Mouse (Mus musculus) C2C12 (cell line): Measurements from ENCODE around the gene Gm9821.

Experiments
- CTCF ChIP-seq: IDR thresholded peaks from one replicate; pipeline ENCODE4 v1.5.1; 2011; ENCODE audit not compliant: control insufficient read depth, insufficient read depth, insufficient read length
- FOSL1 ChIP-seq: IDR thresholded peaks from one replicate; pipeline ENCODE4 v1.8.0; 2011; ENCODE audit warnings: mild to moderate bottlenecking, low read length; ENCODE audit not compliant: poor library complexity, insufficient read depth, severe bottlenecking
- MAX ChIP-seq: IDR thresholded peaks from one replicate; pipeline ENCODE4 v1.6.1; 2011; ENCODE audit warnings: mild to moderate bottlenecking, control low read depth
- MYOD1 ChIP-seq: IDR thresholded peaks from one replicate; pipeline ENCODE4 v1.6.1; 2011; ENCODE audit warnings: low read depth; ENCODE audit not compliant: control insufficient read depth, insufficient read length
- MYOG ChIP-seq: IDR thresholded peaks from one replicate; pipeline ENCODE4 v1.6.1; 2011; ENCODE audit not compliant: control insufficient read depth, insufficient read length; ENCODE audit errors: extremely low read depth
- USF1 ChIP-seq: IDR thresholded peaks from one replicate; pipeline ENCODE4 v1.6.1; 2011; ENCODE audit warnings: low read depth, mild to moderate bottlenecking, control low read depth, moderate library complexity

- TF ChIP-seq USF1 (no peak), CTCF (no peak), MYOD1 (no peak), MAX (no peak), FOSL1 (no peak), MYOG (no peak)
These were observed 20.1 kb upstream of the Gm9821 start for GRCm38 (mm10) chr2:91925442-91925841.
